Mouse (Mus musculus) cerebellum, adult 11-12 months (tissue): ENCODE measurements around the gene Terf2.

Source experiments
- DNase-seq: peaks from one replicate; pipeline ENCODE4 v3.0.0; 2022

Gene Terf2

GRCm38 (mm10) chr8:107096366-107097036 lies at the start of gene Terf2:
Gene Terf2 (minus strand): TSS chr8:107096547.
- DNase-seq: peak; percentile 97

GRCm38 (mm10) chr8:107143501-107143900 lies 47.2 kb upstream of the Terf2 start:
- peak; percentile 27 for DNase-seq

- DNase-seq: no peak
These were observed 46.2 kb upstream of the Terf2 start for GRCm38 (mm10) chr8:107142539-107142938.

- DNase-seq: no peak
These were observed 43.5 kb upstream of the Terf2 start for GRCm38 (mm10) chr8:107139704-107140470.

GRCm38 (mm10) chr8:107138338-107138737 lies 42.0 kb upstream of the Terf2 start:
- no peak for DNase-seq

GRCm38 (mm10) chr8:107137591-107137990 lies 41.2 kb upstream of the Terf2 start:
- no peak for DNase-seq

- DNase-seq: no peak
These were observed 39.8 kb upstream of the Terf2 start for GRCm38 (mm10) chr8:107136003-107136612.

GRCm38 (mm10) chr8:107133881-107134280 lies 37.5 kb upstream of the Terf2 start:
- no peak for DNase-seq

GRCm38 (mm10) chr8:107132581-107133491 lies 36.5 kb upstream of the Terf2 start:
- no peak for DNase-seq

GRCm38 (mm10) chr8:107130028-107130427 lies 33.7 kb upstream of the Terf2 start:
- DNase-seq: no peak

GRCm38 (mm10) chr8:107129171-107130025 lies 33.1 kb upstream of the Terf2 start:
- DNase-seq: no peak

GRCm38 (mm10) chr8:107124343-107124742 lies 28.0 kb upstream of the Terf2 start:
- no peak for DNase-seq

GRCm38 (mm10) chr8:107123063-107123614 lies 26.8 kb upstream of the Terf2 start:
- DNase-seq: no peak

- DNase-seq: no peak
These were observed 25.4 kb upstream of the Terf2 start for GRCm38 (mm10) chr8:107121681-107122291.

GRCm38 (mm10) chr8:107120806-107121205 lies 24.5 kb upstream of the Terf2 start:
- no peak for DNase-seq

GRCm38 (mm10) chr8:107119412-107119811 lies 23.1 kb upstream of the Terf2 start:
- no peak for DNase-seq

- DNase-seq: no peak
These were observed 22.5 kb upstream of the Terf2 start for GRCm38 (mm10) chr8:107118803-107119233.

GRCm38 (mm10) chr8:107117019-107117418 lies 20.7 kb upstream of the Terf2 start:
- DNase-seq: no peak

- peak; percentile 73 for DNase-seq
These were observed 19.7 kb upstream of the Terf2 start for GRCm38 (mm10) chr8:107116023-107116422.

- DNase-seq: no peak
These were observed 18.6 kb upstream of the Terf2 start for GRCm38 (mm10) chr8:107115008-107115320.
